In genomic region chr10:74305439-74306158, GRCm38 (mm10) we compare ENCODE assay signal across 17 mouse cellular contexts.
DNase-seq lines count a peak whose midpoint lies in the region; ATAC-seq and TF ChIP-seq lines count a peak whose summit lies in the region.
"Had no signal": no experiment of that assay in that cellular context is flagged by ENCODE, and none has a peak within 500 bp of the region (broad histone marks: within the 10 kb centered on the region; RNA-seq: fewer than 3 reads in every experiment).

No protein-coding gene starts in this region.

- no peaks in the 10 kb centered on the region for H3K27me3 ChIP-seq in kidney, postnatal 0 days (ENCODE audit: insufficient read depth, low read length)
- no peaks in the 10 kb centered on the region for H3K27me3 ChIP-seq in kidney, embryonic 15.5 days
- H3K27me3 ChIP-seq in lung, embryonic 14.5 days (ENCODE audit: insufficient read depth, low read length): no peaks in the 10 kb centered on the region
- H3K27me3 ChIP-seq in liver, postnatal 0 days (ENCODE audit: insufficient read depth, low read length): no peaks in the 10 kb centered on the region
- H3K27me3 ChIP-seq: embryonic facial prominence, embryonic 13.5 days; forebrain, embryonic 13.5 days; heart, embryonic 12.5 days had no signal

- WGBS in kidney, postnatal 0 days: 40% methylated on average over 5 of the region's 5 CpGs
- WGBS in kidney, embryonic 15.5 days: 40% methylated on average over 5 of the region's 5 CpGs
- WGBS in lung, embryonic 14.5 days: 32% methylated on average over 5 of the region's 5 CpGs
- 42% methylated on average over 5 of the region's 5 CpGs for WGBS in lung, adult 2 months
- 50% methylated on average over 5 of the region's 5 CpGs for WGBS in liver, postnatal 0 days (ENCODE audit: insufficient replicate concordance)

- H3K9ac ChIP-seq in kidney, postnatal 0 days (ENCODE audit: low read depth, low read length): no peak overlapping the region
- H3K9ac ChIP-seq in kidney, embryonic 15.5 days: no peak overlapping the region
- H3K9ac ChIP-seq in lung, embryonic 14.5 days: no peak overlapping the region
- H3K9ac ChIP-seq in liver, postnatal 0 days (replicated peaks): no peak overlapping the region
- H3K9ac ChIP-seq: embryonic facial prominence, embryonic 13.5 days; forebrain, embryonic 13.5 days; forebrain, postnatal 0 days; heart, embryonic 12.5 days had no signal

- no peak overlapping the region for H3K4me3 ChIP-seq in kidney, postnatal 0 days (replicated peaks; ENCODE audit: low read depth, low read length)
- H3K4me3 ChIP-seq in kidney, embryonic 15.5 days (replicated peaks): no peak overlapping the region
- H3K4me3 ChIP-seq in lung, embryonic 14.5 days (ENCODE audit: low read depth, low read length): no peak overlapping the region
- H3K4me3 ChIP-seq in lung, adult 2 months (replicated peaks; ENCODE audit: extremely low read depth, low read depth, low read length): no peak overlapping the region
- no peak overlapping the region for H3K4me3 ChIP-seq in liver, postnatal 0 days (ENCODE audit: low read depth, low read length)
- H3K4me3 ChIP-seq: embryonic facial prominence, embryonic 13.5 days; forebrain, embryonic 13.5 days; heart, embryonic 12.5 days; hindbrain, embryonic 10.5 days had no signal

- H3K27ac ChIP-seq in kidney, postnatal 0 days: no peak overlapping the region
- H3K27ac ChIP-seq in kidney, embryonic 15.5 days: no peak overlapping the region
- H3K27ac ChIP-seq in lung, embryonic 14.5 days (ENCODE audit: low read depth): no peak overlapping the region
- no peak overlapping the region for H3K27ac ChIP-seq in liver, postnatal 0 days (ENCODE audit: low read depth)
- H3K27ac ChIP-seq: embryonic facial prominence, embryonic 13.5 days; forebrain, embryonic 13.5 days; hindbrain, embryonic 10.5 days had no signal

- no peak for ATAC-seq in kidney, postnatal 0 days (replicated peaks; ENCODE audit: low FRiP score, low read depth)
- ATAC-seq in kidney, embryonic 15.5 days (replicated peaks; ENCODE audit: low FRiP score): no peak
- peak; percentile 81 for ATAC-seq in lung, embryonic 14.5 days (ENCODE audit: insufficient read depth)
- ATAC-seq in liver, postnatal 0 days: no peak
- ATAC-seq: forebrain, embryonic 13.5 days; forebrain, postnatal 0 days had no signal

- TF ChIP-seq EP300 in liver, postnatal 0 days (IDR thresholded peaks at IDR 0.05; ENCODE audit: low read depth): no peak

- H3K9me3 ChIP-seq in kidney, postnatal 0 days (replicated peaks; ENCODE audit: low read length): no peaks in the 10 kb centered on the region
- H3K9me3 ChIP-seq in kidney, embryonic 15.5 days (replicated peaks): no peaks in the 10 kb centered on the region
- H3K9me3 ChIP-seq in lung, embryonic 14.5 days (ENCODE audit: low read depth, low read length): no peaks in the 10 kb centered on the region
- H3K9me3 ChIP-seq in liver, postnatal 0 days (ENCODE audit: low read length): no peaks in the 10 kb centered on the region
- H3K9me3 ChIP-seq: embryonic facial prominence, embryonic 13.5 days; forebrain, embryonic 13.5 days; heart, embryonic 12.5 days; hindbrain, embryonic 10.5 days had no signal

- no peaks in the 10 kb centered on the region for H3K4me1 ChIP-seq in kidney, postnatal 0 days (replicated peaks; ENCODE audit: insufficient read depth, low read length)
- H3K4me1 ChIP-seq in kidney, embryonic 15.5 days: no peaks in the 10 kb centered on the region
- no peaks in the 10 kb centered on the region for H3K4me1 ChIP-seq in lung, embryonic 14.5 days (ENCODE audit: insufficient read depth)
- H3K4me1 ChIP-seq in lung, adult 2 months (ENCODE audit: control insufficient read depth, insufficient read depth, low read length): no peaks in the 10 kb centered on the region
- no peaks in the 10 kb centered on the region for H3K4me1 ChIP-seq in liver, postnatal 0 days (ENCODE audit: insufficient read depth)
- H3K4me1 ChIP-seq: heart, embryonic 12.5 days had no signal

- TF ChIP-seq POLR2A in lung, adult 2 months (IDR thresholded peaks at IDR 0.05; ENCODE audit: borderline replicate concordance, extremely low read depth, low read depth, low read length): no peak

- H3K36me3 ChIP-seq in kidney, postnatal 0 days (ENCODE audit: insufficient read depth, low read length): no peaks in the 10 kb centered on the region
- H3K36me3 ChIP-seq in kidney, embryonic 15.5 days: no peaks in the 10 kb centered on the region
- no peaks in the 10 kb centered on the region for H3K36me3 ChIP-seq in lung, embryonic 14.5 days (ENCODE audit: insufficient read depth)
- H3K36me3 ChIP-seq in liver, postnatal 0 days (replicated peaks; ENCODE audit: insufficient read depth, low read length): no peaks in the 10 kb centered on the region
- H3K36me3 ChIP-seq: embryonic facial prominence, embryonic 13.5 days; heart, embryonic 12.5 days; hindbrain, embryonic 10.5 days had no signal

- peak; percentile 47 for DNase-seq in kidney, postnatal 0 days (ENCODE audit: low spot score)
- peak; percentile 85 for DNase-seq in lung, embryonic 14.5 days
- no peak for DNase-seq in lung, adult 2 months
- DNase-seq in lung, postnatal 10 days: peak; percentile 39
- no peak for DNase-seq in liver, postnatal 0 days
- DNase-seq in ovary, postnatal 10 days (ENCODE audit: low spot score): no peak
- DNase-seq: adrenal gland, postnatal 10 days; cerebellum, adult 11-12 months; cerebellum, adult 9-10 months; cerebellum, postnatal 25 days; forebrain, postnatal 0 days; gastrocnemius, postnatal 14 days had no signal

- H3K4me2 ChIP-seq in kidney, postnatal 0 days (ENCODE audit: low read length): no peak overlapping the region
- no peak overlapping the region for H3K4me2 ChIP-seq in kidney, embryonic 15.5 days
- no peak overlapping the region for H3K4me2 ChIP-seq in lung, embryonic 14.5 days
- no peak overlapping the region for H3K4me2 ChIP-seq in liver, postnatal 0 days (ENCODE audit: low read depth, low read length)
- H3K4me2 ChIP-seq: embryonic facial prominence, embryonic 13.5 days; forebrain, embryonic 13.5 days; heart, embryonic 12.5 days had no signal

- TF ChIP-seq CTCF in kidney, postnatal 0 days (IDR thresholded peaks at IDR 0.05; ENCODE audit: low read depth): no peak
- no peak for TF ChIP-seq CTCF in lung, embryonic 14.5 days (IDR thresholded peaks at IDR 0.05; ENCODE audit: low read depth)
- TF ChIP-seq CTCF in lung, adult 2 months (IDR thresholded peaks at IDR 0.05; ENCODE audit: insufficient read depth, low read length): no peak
- no peak for TF ChIP-seq CTCF in liver, postnatal 0 days (IDR thresholded peaks at IDR 0.05; ENCODE audit: low read depth)

Comparison
In these comparisons a context has a peak if more than half of its experiments do, and no peak if none do; other contexts are left out.
1. DNase-seq: peak in kidney, postnatal 0 days (single experiment), lung, embryonic 14.5 days (single experiment) and lung, postnatal 10 days (single experiment); none in lung, adult 2 months (single experiment), liver, postnatal 0 days (single experiment) and ovary, postnatal 10 days (single experiment).